Mouse (Mus musculus): ENCODE data around the gene Slc12a6. TPM values are rescaled to one million over a fixed set of nuclear protein-coding genes. Genes with fewer than 3 reads are reported as not detected.
"Not testable (repeated sequence)": the region's sequence is repeated elsewhere in the genome, so short reads cannot be mapped to it uniquely, and the experiment has no call there.

The Slc12a6 gene
- total RNA-seq, 2 experiments from 2014 or later = 94.7 to 119 TPM

DNA sequence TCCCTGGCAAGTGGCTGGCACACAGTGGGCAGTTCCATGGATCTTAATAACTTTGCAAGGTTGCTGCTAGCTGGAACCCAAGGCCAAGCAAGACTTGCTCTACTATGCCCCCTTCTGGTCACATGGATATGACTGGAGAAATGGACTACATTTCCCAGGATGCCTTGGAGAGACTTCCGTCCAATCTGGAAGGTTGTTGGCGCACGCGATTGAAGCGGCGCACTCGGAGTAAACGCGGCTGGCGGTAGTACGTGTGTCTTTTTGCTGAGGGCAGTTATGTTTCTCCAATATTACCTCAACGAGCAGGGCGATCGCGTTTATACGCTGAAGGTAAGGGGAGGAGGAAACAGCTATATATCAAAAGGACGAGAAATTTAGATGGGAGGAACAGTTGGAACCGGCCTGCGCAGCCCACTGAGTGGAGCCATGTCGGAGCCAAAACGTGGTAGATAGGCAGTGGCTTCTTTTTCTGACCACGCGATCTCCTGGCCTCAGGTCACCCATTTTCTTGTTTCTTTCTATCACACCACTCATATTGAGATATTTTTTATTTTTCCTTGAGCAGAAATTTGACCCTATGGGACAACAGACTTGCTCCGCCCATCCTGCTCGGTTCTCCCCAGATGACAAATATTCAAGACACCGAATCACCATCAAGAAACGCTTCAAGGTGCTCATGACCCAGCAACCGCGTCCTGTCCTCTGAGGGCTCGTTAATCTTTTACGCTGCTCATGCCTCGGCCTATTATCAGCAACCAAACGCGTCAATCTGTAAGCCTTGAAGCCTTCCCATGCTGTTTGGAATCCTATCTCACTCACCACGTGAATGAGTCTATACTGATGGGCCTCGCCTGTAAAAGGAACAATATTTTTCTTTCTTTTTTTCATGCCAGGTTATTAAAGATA, 3.6 kb upstream of the Slc12a6 start, which contains the start of gene Nop10:
TSS of gene Nop10 (plus strand) at position 179 of the 906 bp plus-strand sequence.
- ATAC-seq (replicated peaks; ENCODE audit: low FRiP score, poor library complexity, severe bottlenecking) = peak; percentile 69

DNA sequence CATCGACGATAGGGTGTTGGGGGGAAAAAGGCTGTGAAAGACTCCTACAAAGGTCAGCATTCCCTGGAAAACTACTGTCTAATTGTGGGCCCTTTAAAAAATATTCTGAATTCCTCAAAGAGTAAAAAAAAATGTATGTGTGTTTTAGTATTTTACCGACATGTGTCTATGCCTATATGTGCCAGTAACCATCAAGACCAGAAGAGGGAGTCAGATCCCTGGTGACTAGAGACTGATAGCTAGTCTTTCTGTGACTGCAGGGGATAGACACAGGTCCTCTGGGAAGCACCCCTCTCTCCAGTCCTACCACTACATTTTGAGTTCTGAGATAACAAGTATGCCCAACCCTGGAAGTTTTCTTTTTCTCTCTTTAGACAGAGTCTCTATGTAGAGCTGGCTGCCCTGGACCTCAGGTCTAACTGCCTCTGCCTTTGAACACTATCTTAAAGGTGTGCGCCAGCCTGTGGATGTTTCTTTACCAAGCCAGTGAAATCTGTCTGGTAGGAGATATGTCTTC, 2.8 kb upstream of the Slc12a6 start:
- ATAC-seq (replicated peaks; ENCODE audit: low FRiP score, poor library complexity, severe bottlenecking) = no peak

DNA sequence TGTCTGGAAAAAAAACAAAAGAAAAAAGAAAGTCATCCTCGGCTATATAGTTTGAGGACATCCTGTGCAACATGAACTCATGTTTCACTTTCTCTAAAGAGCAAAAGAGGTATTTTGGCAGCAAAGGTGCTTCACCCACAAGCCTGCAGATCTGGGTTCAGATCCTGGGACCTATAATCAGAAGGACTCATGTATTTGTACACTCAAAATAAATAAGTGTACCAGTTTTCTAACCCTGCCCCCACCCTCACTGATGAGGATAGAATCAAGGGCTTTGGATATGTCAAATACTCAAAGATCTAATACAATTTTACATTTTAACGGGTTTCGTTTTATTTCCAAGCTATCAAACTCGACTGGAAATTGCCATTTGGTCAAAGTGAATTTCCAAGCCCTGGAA, 1.3 kb upstream of the Slc12a6 start:
- ATAC-seq (replicated peaks; ENCODE audit: low FRiP score, poor library complexity, severe bottlenecking) = no peak

DNA sequence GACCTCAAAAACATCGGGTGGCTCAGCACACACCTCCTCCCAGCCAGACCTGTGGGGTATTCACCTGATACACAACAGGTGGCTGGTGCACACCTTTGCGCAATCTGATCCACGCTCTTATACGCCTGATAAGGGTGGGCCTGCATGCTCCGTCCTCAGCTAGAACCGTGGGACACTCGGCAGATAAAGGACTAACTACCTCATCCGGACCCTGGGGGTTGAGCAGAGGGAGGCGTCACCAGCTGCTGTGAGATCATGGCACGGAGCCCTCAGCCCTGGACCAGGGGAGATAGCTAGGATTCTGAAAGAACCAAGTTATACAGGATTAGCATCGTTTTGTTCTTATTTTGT, 592 bp downstream of the Slc12a6 start, which contains the start of gene Gm21985:
TSS of gene Gm21985 (plus strand) at position 73 of the 351 bp plus-strand sequence.
- peak; percentile 67 for ATAC-seq (replicated peaks; ENCODE audit: low FRiP score, poor library complexity, severe bottlenecking)

DNA sequence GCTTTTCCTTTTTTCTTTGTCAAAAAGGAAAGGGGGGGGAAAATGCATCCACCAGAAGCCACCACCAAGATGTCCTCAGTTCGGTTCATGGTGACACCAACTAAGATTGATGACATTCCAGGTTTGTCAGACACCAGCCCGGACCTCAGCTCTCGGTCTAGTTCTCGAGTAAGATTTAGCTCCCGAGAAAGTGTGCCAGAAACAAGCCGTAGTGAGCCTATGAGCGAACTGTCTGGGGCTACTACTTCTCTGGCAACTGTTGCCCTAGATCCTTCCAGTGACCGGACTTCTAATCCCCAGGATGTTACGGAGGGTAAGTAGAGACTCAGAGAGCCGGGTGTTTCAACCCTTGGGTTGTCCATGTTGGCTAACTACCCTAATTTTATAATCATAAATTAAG, 1.2 kb downstream of the Slc12a6 start:
- peak; percentile 5; the same call in 1 of the 2 replicates for ATAC-seq (replicated peaks; ENCODE audit: low FRiP score, poor library complexity, severe bottlenecking)

DNA sequence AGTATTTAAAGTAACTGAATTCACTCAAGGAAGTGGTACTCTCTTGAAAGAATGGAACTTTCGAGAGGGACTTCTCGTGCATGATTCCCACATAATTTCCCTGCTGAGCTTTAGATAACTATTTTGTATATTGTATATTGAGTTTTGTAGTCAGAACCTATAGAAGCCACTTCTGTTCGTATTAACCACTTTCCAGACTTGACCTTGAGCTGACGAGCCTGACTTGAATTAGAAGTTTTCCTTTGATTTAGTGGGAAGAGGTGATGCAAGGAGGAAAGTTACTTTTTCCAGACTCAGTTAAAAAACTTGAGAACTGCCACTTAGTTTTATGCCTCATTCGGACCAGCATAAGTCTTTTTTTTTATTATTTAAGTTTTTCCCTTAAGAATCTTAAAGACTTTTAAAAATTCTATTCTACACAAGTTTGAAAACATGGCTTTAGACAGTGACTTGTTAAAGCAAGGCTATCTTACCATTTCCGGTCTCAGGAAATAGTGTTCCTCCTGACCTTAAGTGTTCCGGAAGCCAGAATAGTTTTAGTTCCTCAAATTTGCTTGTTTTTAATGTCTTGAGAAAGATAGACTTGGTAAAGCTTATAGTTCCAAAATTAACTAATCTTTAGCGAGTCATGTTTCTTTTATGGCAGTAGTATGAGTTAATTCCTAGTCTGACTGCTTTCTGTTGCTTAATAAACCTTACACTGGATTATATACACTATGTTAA, 2.1 kb downstream of the Slc12a6 start:
- no peak for ATAC-seq (replicated peaks; ENCODE audit: low FRiP score, poor library complexity, severe bottlenecking)

DNA sequence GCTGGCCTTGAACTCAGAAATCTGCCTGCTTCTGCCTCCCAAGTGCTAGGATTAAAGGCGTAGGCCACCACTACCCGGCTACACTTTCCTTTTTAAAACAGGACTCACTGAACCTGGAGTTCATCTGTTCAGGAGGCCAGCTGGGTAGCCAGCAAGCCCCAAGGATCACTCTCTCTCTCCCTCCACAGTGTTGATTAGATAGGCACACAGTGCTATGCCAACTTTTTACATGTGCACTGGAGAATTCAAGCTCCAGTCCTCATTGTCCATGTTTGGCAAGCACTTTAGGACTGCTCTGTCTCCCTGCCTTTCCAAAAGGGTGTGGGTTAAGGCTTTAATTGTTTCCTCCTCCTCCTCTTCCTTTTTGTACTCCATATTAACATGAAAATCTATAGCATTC, 4.4 kb downstream of the Slc12a6 start:
- ATAC-seq (replicated peaks; ENCODE audit: low FRiP score, poor library complexity, severe bottlenecking) = no peak

DNA sequence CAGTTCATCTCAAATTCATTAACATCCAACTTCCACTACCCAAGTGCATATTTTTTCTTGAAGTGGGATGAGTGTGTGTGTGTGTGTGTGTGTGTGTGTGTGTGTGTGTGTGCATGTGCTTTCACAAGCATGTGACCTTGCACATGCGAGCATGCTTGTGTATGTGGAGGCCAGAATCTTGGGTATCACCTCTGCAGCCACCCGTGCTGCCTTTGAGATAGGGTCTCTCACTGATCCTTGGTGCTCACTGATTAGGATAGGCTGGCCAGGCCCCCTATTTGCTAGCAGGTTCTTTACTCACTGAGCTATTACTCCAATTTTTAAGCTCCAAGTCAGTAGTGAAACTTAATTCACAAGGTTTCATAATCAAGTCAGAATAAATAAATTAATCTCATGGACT, 7.3 kb downstream of the Slc12a6 start:
- ATAC-seq (replicated peaks; ENCODE audit: low FRiP score, poor library complexity, severe bottlenecking) = no peak

DNA sequence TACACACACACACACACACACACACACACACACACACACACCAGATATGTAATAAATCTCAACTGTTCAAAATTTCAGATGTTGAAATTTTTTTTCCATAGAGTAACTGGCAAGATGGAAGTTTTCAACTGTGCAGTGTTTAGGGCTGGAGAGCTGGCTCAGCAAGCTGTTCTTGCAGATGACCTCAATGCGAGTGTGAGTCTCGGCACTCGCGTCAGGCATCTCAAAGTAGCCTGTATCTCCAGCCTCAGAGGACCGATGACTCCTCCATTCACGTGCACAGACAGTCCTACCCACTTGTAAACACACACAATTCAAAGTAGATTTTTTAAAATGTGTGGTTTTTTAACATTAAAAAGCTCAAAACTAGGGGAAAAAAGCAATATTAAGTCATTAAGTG, 7.8 kb downstream of the Slc12a6 start:
- ATAC-seq (replicated peaks; ENCODE audit: low FRiP score, poor library complexity, severe bottlenecking) = no peak

DNA sequence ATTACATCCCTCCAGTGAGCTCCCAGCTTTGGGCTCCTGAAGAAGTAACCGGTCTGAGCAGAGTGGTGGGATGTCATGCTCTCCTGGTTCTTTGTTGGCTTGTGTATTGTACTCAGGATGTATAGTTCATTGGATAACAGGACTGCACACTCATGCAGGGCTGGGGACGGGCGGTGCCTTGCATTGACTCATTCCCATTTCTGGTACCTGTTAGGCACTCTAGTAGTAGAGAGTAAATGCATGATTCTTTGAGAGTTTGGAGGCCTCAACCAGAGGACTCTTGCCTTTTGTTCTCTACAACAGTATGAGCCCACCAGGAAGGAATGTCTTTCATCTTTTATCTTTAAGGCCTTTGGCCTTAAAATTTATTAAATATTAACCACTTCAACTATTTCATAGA, 11.2 kb downstream of the Slc12a6 start:
- ATAC-seq (replicated peaks; ENCODE audit: low FRiP score, poor library complexity, severe bottlenecking) = no peak

DNA sequence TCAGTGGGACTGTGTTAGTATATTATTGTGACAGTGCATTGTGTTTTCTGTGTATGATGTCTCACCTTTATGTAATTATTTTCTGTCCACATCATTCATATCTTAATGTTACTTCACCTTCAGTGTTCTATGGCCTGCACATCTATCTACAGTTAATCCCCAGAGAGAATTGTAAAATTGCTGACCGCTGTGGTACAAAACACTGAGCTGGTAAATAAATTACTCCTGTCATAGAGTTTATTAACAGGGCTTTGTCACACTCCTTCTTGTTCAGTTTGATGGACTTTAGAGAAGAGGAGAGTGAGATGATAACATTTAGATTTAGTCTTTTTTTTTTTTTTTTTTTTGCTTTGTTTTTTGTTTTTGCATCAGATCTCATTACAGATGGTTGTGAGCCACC, 17.2 kb downstream of the Slc12a6 start:
- no peak for ATAC-seq (replicated peaks; ENCODE audit: low FRiP score, poor library complexity, severe bottlenecking)

DNA sequence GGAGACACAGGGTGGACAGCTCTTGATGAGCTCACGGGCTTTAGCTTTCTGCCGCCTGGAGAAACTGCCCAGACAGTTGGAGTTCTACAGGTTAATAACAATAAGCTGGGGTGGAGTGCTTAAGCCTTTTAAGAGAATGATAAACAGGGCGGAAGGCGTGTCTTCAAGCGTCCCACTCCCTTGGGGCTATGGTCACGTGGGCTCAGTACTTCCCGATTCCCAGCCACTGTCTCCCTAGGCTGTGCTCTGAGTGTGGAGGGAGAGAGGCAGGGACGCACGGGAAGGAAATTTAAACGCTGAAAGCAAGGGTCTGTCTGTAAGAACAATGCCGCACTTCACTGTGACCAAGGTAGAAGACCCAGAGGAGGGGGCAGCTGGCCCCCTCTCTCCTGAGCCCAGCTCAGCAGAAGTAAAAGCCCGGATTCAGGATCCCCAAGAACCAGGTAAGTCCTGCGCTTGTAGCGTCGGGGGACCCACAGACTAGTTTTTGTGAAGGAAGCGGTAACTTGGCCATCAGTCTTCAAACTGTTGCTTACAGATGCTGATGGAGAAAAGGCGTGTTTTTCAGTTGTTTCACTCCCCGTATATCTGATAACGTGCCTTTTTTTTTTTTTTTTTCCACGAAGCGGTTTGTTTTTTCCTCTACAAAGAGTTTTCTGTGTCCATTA, 18.9 kb downstream of the Slc12a6 start:
- ATAC-seq (replicated peaks; ENCODE audit: low FRiP score, poor library complexity, severe bottlenecking) = peak; percentile 83

DNA sequence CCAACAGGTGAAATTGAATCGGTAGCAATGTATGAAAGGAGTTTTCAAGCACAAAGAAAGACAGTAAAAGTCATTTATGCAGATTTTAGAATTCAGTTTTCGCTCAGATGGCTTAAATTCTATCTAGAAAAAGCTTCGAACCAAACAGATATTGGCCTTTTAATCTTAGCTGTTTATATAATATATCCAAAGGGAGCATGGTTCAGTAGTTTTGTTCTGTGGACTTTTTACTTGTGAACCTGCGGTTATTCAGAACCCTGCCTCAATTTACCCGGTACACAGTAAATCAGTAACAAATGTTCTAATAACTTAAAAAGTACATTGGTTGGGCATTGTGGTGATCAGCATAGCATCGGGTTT, 19.4 kb downstream of the Slc12a6 start:
- ATAC-seq (replicated peaks; ENCODE audit: low FRiP score, poor library complexity, severe bottlenecking) = no peak

DNA sequence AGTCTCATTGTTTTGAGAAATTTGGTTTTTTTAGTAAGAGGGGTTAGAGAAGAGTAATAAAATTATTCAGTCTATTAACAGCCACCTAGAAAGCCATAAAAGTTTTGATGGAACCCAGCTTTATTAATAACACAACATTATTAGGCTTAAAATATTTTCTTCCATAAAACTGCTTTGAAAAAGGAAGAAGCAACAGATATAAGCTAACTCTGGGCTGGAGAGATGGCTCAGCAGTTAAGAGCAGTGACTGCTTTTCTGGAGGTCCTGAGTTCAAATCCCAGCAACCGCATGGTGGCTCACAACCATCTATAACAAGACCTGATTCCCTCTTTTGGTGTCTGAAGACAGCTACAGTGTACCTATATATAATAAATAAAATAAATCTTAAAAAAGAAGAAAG, 20.4 kb downstream of the Slc12a6 start:
- ATAC-seq (replicated peaks; ENCODE audit: low FRiP score, poor library complexity, severe bottlenecking) = not testable (repeated sequence)

DNA sequence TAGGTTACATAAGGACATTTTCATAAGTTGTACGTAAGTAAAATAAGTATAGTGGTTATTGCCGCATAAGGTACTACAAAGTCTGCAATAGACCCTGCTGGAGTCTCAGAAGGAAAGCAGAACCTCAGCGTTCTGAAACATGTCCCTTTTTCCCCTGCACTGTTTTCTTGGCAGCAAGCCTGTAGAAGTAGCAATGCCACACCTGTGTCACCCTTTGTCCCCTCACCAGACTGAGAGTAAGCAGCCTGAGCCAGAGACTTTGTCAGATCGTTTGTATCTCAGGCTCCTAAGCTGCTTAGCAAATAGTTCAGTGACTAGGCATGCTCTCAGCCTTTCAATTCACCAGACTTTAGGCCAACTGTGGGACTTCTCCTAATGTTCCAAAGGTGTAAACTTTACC, 21.4 kb downstream of the Slc12a6 start:
- ATAC-seq (replicated peaks; ENCODE audit: low FRiP score, poor library complexity, severe bottlenecking) = no peak

DNA sequence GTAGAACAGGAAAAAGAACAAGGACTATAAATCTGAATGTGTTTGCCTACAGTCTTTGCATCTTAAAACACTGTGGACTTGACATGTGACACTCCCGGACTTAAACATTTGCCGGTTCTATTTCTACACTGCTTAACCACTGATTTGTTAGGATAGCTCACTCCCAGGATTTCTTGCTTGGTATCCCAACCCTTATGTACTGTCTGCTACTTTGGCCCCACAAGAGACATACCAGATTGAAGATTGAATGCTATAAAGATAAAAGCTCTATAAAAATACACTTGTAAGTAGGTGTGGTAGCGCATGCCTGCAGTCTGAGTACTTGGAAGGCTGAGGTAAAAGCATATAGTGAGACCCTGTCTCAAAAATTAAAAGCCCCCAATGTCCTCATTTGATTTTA, 23.9 kb downstream of the Slc12a6 start:
- no peak for ATAC-seq (replicated peaks; ENCODE audit: low FRiP score, poor library complexity, severe bottlenecking)

DNA sequence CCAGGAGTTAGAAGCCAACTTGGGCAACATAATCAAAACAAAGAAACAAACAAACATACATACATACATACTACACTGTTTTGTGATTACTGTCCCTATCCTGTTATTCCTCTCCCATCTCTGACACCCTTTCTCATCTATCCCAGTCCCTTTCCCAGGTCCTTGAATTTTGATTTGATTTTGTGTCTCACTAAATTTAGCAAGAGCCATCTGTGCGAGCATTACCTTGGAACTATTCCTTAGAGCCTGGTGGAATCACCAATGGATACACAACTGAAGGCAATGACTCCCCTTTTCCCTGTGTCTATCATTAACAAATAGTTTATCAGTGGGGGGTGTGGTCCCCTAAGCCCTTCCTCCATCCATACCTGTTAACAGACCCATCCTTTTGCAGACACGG, 27.2 kb downstream of the Slc12a6 start:
- no peak for ATAC-seq (replicated peaks; ENCODE audit: low FRiP score, poor library complexity, severe bottlenecking)

DNA sequence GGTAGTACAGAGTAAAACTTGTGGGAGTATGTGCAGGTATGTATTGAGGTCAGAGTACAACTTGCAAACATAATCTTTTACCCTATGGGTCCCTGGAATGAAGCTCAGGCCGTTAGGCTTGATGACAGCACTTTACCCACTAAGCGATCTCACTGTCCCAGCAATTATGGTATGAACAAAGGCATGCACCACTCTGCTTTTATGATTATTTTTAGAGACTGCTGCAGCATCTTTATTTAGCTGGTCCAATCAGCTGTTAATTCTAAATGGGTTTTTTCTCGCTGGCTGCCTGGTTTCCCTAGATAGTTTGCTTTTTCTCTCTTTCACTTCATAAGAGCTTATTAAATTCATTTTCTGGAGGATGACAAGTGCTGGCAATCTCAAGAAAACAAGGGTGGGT, 30.6 kb downstream of the Slc12a6 start:
- no peak for ATAC-seq (replicated peaks; ENCODE audit: low FRiP score, poor library complexity, severe bottlenecking)

DNA sequence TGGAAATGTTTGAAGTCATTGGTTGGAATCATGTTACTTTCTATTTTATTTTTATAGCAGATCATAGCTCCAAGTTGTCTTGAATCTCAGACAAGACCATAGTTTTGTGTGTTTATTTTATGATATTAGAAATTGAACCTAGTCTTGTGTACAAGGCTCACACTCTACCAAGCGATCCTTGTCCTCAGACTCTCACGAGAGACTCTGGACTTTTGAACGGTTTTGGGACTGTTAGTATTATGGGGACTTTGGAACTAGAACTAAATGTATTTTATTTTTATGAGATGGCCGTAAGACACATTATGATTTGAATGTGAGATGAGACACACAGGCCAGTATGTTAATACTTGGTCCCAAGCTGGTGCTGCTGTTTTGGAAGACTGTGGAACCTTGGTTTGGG, 32.6 kb downstream of the Slc12a6 start:
- ATAC-seq (replicated peaks; ENCODE audit: low FRiP score, poor library complexity, severe bottlenecking) = no peak

DNA sequence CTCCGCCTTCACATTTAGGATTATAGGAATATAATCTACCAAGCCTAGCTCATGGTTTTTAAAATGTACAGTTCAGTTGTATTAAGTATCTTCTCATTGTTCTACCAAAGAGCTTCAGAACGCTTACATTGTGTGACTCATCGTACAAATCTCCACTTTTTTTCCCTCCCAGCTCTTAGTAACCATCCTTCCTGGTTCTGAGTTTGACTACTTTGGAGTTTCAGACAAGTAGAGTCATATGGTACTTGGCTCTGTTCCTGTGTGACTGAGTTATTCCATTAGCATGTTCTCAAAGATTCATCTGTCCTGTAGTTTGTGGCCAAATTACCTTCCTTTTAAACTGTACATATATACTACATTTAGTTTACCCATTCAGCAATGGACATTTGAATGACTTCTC, 43.0 kb downstream of the Slc12a6 start:
- ATAC-seq (replicated peaks; ENCODE audit: low FRiP score, poor library complexity, severe bottlenecking) = no peak

Measured in erythroblast, adult 5-6 weeks (primary cell).